Mouse (Mus musculus) layer of hippocampus, adult 2 months (tissue): ENCODE results near the gene Fam189a1. TPM values are rescaled to one million over a fixed set of nuclear protein-coding genes. Genes with fewer than 3 reads are reported as not detected.
A peak's percentile ranks its signal among the peaks of the same experiment; 100 is the strongest.

Experiments used
- DNase-seq, 2 experiments: peaks; one replicate each; pipeline ENCODE4 v3.0.0; 2022; ENCODE audit warnings: low spot score in 2 of 2
- H3K27ac ChIP-seq: fragments of 200-600 bp; 2 replicates; pipeline ENCODE4 v1.8.1; 2022
- H3K4me3 ChIP-seq: fragments of 200-600 bp; 2 replicates; pipeline ENCODE4 v1.8.1; 2022; ENCODE audit warnings: mild to moderate bottlenecking
- CTCF ChIP-seq: fragments of 200-600 bp; conservative IDR thresholded peaks from 2 replicates; pipeline ENCODE4 v1.8.1; 2022; ENCODE audit warnings: antibody characterized with exemption, mild to moderate bottlenecking, moderate library complexity
- total RNA-seq, 2 experiments: library from RNA; stranded (reverse); gene quantifications; 2 replicates each; pipeline ENCODE4 v1.2.3; 2021

The Fam189a1 gene
- total RNA-seq, 2 experiments from 2014 or later, result 63.6 to 66.3 TPM

DNA sequence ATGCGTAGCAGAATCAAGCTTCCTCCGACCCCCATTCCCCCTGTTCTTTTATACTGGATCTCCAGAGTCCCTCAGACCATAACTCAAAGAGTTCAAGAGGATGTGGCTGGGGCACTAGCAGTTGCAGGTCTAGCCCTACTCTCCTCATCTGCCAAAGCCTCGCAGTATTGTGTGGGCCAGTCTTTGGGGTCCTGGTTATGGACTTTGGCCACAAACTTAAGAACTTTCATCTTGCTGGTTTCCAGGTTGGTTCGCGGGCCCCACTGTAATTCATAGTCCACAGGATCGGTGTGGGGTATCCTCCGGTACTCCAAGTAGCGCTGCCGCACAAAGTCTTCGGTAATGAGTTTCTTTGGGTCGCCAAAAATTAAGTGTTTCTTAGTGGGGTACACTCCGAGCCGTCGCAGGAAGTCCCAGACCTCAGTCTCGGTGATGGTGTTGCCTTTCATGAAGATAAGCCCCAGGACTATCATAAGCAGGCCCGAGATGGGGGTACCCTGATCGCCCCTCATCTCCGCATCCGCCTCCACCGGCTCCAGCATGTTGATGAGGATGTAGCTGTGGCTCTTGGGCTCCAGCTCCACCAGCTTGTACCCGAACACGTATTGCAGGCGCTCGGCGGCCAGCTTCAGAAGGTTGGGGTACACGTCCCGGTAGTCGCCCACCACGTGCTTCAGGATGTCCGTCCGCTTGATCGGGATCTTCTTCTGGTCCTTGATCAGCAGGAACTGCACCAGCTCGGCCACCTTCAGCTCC, 284.2 kb downstream of the Fam189a1 start:
- H3K4me3 ChIP-seq, result peak overlapping the region; percentile 83
- peak in 1 of 2 experiments; percentile 42 for DNase-seq
- peak overlapping the region; percentile 94 for H3K27ac ChIP-seq
- TF ChIP-seq CTCF, result no peak

GRCm38 (mm10) chr7:64869549-64870065, 286.8 kb downstream of the Fam189a1 start:
- TF ChIP-seq CTCF, result no peak
- DNase-seq, result no peak
- Histone ChIP-seq H3K4me3 (peak overlapping the region; percentile 83), H3K27ac (peak overlapping the region; percentile 94)

DNA sequence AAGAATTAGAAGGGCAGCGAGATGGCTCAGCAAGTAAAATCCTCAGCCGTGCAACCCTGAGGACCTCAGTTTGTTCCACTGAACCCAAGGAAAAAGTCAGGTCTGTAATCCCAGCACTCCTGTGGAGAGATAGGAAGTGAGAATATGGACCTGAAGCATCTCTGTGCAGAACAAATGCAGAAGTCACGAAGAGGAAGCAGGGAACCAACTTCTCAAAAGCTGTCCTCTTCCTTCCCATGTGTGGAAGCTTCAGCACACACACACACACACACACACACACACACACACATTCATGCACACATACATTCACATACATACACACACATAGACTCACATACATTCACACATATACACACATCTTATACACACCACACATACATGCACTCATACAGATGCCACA, 292.8 kb downstream of the Fam189a1 start:
- no peak overlapping the region for H3K4me3 ChIP-seq
- H3K27ac ChIP-seq, result no peak overlapping the region
- DNase-seq, result no peak
- TF ChIP-seq CTCF, result no peak

- Histone ChIP-seq H3K27ac (no peak overlapping the region), H3K4me3 (no peak overlapping the region)
- no peak for DNase-seq
- TF ChIP-seq CTCF, result no peak
Observed at GRCm38 (mm10) chr7:64862978-64863377, 293.4 kb downstream of the Fam189a1 start.

- TF ChIP-seq CTCF, result no peak
- Histone ChIP-seq H3K27ac (peak overlapping the region; percentile 77), H3K4me3 (peak overlapping the region; percentile 46)
- no peak for DNase-seq
Observed at GRCm38 (mm10) chr7:64856526-64857082, 299.8 kb downstream of the Fam189a1 start.

DNA sequence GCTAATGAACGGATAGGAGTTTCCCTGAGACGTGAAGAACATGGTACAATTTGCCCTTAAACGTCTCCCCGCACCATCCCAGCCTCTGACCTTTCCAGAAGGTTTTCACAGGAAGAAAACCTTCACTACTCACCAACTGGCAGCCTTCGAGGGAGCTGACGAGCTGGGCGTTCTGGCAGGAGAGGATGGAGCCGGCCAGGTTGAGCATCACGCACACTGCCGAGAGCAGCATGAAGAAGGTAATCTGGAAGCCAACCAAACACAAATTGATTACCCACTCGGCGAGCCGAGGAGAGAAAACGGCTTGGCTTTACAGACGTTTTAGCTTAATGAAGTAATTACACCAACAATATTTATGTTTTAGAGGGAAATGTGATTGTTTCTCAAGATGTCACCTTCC, 300.4 kb downstream of the Fam189a1 start:
- no peak for TF ChIP-seq CTCF
- Histone ChIP-seq H3K27ac (peak overlapping the region; percentile 77), H3K4me3 (peak overlapping the region; percentile 46)
- no peak for DNase-seq

DNA sequence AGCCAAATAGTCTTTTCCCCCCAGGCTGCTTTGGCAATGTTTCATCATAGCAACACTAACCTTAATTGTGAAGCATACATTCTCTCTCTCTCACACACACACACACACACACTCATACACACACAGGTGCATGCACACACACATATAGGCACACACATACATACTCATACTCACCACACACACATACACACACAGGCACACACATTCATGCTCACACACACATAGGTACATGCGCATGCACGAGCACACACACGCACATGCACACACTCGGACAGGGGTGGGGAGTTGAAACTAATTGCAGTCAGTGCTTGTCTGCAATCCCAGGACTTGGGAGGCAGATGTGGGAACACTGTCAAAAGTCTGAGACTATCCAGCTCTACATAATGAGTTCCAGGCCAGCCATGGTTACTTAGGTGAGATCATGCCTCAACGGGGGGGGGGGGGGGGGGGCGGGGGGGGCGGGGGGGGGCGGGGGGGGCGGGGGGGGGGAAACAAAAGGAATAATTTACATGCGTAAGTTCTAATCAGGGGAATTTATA, 300.9 kb downstream of the Fam189a1 start:
- Histone ChIP-seq H3K4me3 (no peak overlapping the region; the same call in 1 of the 2 replicates), H3K27ac (no peak overlapping the region)
- DNase-seq, result no peak
- no peak for TF ChIP-seq CTCF

GRCm38 (mm10) chr7:64850791-64851190, 305.6 kb downstream of the Fam189a1 start:
- no peak for TF ChIP-seq CTCF
- Histone ChIP-seq H3K27ac (0 out of 2 replicates have a peak overlapping the region, but pooled peaks have one; percentile 3), H3K4me3 (no peak overlapping the region)
- DNase-seq, result no peak

DNA sequence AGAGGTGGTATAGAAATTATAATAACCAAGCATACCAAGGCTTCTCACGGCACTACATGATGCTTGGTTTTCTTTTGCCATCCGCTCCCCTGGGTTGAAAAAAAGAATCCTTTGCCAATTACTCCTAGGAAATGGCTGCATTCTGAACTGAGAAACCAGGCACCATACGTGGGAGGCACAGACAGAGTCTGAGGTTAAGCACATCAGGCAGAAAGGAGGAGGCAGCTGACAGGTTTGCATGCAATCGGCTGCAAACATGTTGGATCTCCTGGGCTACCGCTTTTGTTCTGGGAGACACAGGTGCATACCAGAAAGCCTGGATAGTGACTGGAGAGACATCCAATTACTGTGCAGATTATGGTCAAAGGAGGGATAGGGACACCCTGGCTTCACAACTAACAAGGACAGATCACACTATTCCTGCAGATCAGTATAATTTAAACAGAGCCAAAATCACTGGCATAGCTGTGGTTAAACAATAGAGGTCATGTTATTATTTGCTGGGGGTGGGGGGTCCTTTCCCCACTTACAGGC, 308.9 kb downstream of the Fam189a1 start:
- no peak for DNase-seq
- Histone ChIP-seq H3K4me3 (no peak overlapping the region), H3K27ac (no peak overlapping the region)
- TF ChIP-seq CTCF, result no peak

DNA sequence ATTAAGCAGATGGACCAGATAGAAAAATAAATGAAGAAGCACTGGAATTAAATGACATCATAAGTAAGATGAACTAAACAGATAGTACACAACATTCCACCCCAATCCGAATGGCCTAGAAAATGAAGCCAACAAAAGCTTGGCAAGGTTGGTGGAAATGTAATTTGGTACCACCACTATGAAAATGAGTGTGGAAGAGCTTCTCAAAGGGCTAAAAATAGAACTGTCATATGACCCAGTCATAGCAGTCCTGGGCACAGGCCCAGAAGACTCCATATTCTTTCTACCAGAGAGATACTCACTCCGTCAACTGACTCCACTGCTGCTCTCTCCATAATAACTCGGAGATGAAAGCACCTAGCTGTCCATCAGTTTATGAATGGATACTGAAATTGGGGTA, 310.3 kb downstream of the Fam189a1 start:
- no peak for DNase-seq
- H3K4me3 ChIP-seq, result no peak overlapping the region
- no peak for TF ChIP-seq CTCF
- no peak overlapping the region for H3K27ac ChIP-seq

DNA sequence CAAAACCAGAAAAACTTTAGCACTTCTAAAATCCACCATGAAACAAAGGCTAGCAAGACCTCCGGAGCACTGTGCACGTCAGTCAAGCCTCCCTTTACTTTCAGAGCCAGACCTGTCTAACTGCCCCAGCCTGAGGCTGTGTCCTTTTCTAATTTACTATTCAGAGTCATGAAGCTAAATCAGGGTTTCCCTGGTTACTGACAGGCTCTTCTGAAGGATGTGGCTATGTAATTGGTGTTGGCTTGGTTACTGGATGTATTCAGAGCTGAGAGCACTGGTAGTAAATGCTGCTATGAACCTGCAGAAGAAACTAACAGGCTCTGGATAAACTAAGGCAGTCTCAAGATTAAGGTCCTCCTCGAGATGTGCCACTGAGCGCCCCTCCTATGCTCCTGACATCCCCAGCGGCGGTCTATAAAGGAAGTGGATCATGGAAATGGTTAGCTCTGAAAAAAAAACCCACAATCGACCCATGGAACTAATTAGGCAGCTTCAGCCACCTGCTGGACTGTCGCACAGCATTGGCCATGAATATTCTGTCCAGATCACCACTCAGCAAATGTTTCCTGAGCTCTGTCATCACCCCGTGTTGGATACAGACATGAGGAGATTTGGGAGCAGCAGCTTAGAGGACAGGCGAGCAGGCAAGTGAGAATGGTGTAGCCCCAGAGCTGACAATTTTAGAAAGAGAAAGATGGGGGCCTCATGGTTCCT, 315.3 kb downstream of the Fam189a1 start:
- Histone ChIP-seq H3K4me3 (peak overlapping the region; percentile 29; the same call in 1 of the 2 replicates), H3K27ac (peak overlapping the region; percentile 89)
- TF ChIP-seq CTCF, result no peak; the same call in 1 of the 2 replicates
- DNase-seq, result peak in 1 of 2 experiments; percentile 43

DNA sequence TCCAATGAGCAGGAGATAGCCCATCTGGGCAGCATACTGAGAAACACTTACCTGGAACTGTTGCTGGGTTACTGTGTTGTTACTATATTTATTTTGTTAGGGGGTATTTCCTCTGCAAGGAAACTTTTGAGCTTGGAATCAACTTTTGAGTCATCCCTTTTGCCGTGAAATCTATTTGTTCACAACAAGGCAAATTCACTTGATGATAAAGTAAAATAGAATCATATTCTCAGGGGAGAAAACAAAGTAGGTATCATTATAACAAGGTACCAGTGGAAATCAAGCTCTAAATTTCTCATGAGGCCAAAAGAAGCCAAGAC, 315.8 kb downstream of the Fam189a1 start:
- Histone ChIP-seq H3K27ac (peak overlapping the region; percentile 89), H3K4me3 (peak overlapping the region; percentile 29; the same call in 1 of the 2 replicates)
- TF ChIP-seq CTCF, result no peak
- no peak for DNase-seq
